Mouse (Mus musculus): Measurements from ENCODE around the gene Smcp. TPM values are rescaled to one million over a fixed set of nuclear protein-coding genes. Genes with fewer than 3 reads are reported as not detected.

The Smcp gene
- total and polyA plus RNA-seq, 2 experiments from 2014 or later: not detected

- H3K4me3 ChIP-seq (ENCODE audit: low read depth, low read length): no peak overlapping the region
- H3K9ac ChIP-seq (replicated peaks; ENCODE audit: low read length, poor library complexity, severe bottlenecking): no peak overlapping the region
- WGBS: 55% methylated on average over 1 of the region's 1 CpGs
- H3K4me1 ChIP-seq (ENCODE audit: insufficient read depth, low read length): no peaks in the 10 kb centered on the region
- no peaks in the 10 kb centered on the region for H3K36me3 ChIP-seq (ENCODE audit: insufficient read depth, low read length)
- H3K27me3 ChIP-seq (ENCODE audit: insufficient read depth, low read length): no peaks in the 10 kb centered on the region
- TF ChIP-seq CTCF (IDR thresholded peaks at IDR 0.05): peak; percentile 39; the same call in 1 of the 2 replicates
- H3K4me2 ChIP-seq (ENCODE audit: low read depth, low read length, poor library complexity, severe bottlenecking): no peak overlapping the region
- DNase-seq (ENCODE audit: low spot score): peak; percentile 22
- 0 out of 2 replicates have a peak, but pooled peaks cover 3% of the 10 kb centered on the region for H3K9me3 ChIP-seq (ENCODE audit: low read length)
- no peak for ATAC-seq (ENCODE audit: low FRiP score)
- no peak overlapping the region for H3K27ac ChIP-seq (ENCODE audit: low read depth, low read length)
Measured at GRCm38 (mm10) chr3:92602169-92602568, 13.4 kb upstream of the Smcp start.

- Histone ChIP-seq H3K4me1 (ENCODE audit: insufficient read depth, low read length) (no peaks in the 10 kb centered on the region), H3K27me3 (ENCODE audit: insufficient read depth, low read length) (no peaks in the 10 kb centered on the region), H3K9me3 (ENCODE audit: low read length) (0 out of 2 replicates have a peak, but pooled peaks cover 3% of the 10 kb centered on the region), H3K36me3 (ENCODE audit: insufficient read depth, low read length) (no peaks in the 10 kb centered on the region), H3K9ac (replicated peaks; ENCODE audit: low read length, poor library complexity, severe bottlenecking) (no peak overlapping the region), H3K4me2 (ENCODE audit: low read depth, low read length, poor library complexity, severe bottlenecking) (no peak overlapping the region), H3K27ac (ENCODE audit: low read depth, low read length) (no peak overlapping the region), H3K4me3 (ENCODE audit: low read depth, low read length) (no peak overlapping the region)
- WGBS: 74% methylated on average over 1 of the region's 1 CpGs
- TF ChIP-seq CTCF (IDR thresholded peaks at IDR 0.05): peak; percentile 11; the same call in 1 of the 2 replicates
- ATAC-seq (ENCODE audit: low FRiP score): no peak
- DNase-seq (ENCODE audit: low spot score): no peak
Measured at GRCm38 (mm10) chr3:92600456-92600855, 11.7 kb upstream of the Smcp start.

- Histone ChIP-seq H3K4me3 (ENCODE audit: low read depth, low read length) (no peak overlapping the region), H3K9ac (replicated peaks; ENCODE audit: low read length, poor library complexity, severe bottlenecking) (no peak overlapping the region), H3K4me1 (ENCODE audit: insufficient read depth, low read length) (no peaks in the 10 kb centered on the region), H3K9me3 (ENCODE audit: low read length) (0 out of 2 replicates have a peak, but pooled peaks cover 3% of the 10 kb centered on the region), H3K4me2 (ENCODE audit: low read depth, low read length, poor library complexity, severe bottlenecking) (no peak overlapping the region), H3K36me3 (ENCODE audit: insufficient read depth, low read length) (no peaks in the 10 kb centered on the region), H3K27me3 (ENCODE audit: insufficient read depth, low read length) (no peaks in the 10 kb centered on the region), H3K27ac (ENCODE audit: low read depth, low read length) (no peak overlapping the region)
- DNase-seq (ENCODE audit: low spot score) (no peak), ATAC-seq (ENCODE audit: low FRiP score) (no peak)
- no peak for TF ChIP-seq CTCF (IDR thresholded peaks at IDR 0.05)
Measured at GRCm38 (mm10) chr3:92599973-92600372, 11.2 kb upstream of the Smcp start.

- Histone ChIP-seq H3K4me2 (ENCODE audit: low read depth, low read length, poor library complexity, severe bottlenecking) (no peak overlapping the region), H3K4me1 (ENCODE audit: insufficient read depth, low read length) (no peaks in the 10 kb centered on the region), H3K36me3 (ENCODE audit: insufficient read depth, low read length) (no peaks in the 10 kb centered on the region), H3K9ac (replicated peaks; ENCODE audit: low read length, poor library complexity, severe bottlenecking) (no peak overlapping the region), H3K27ac (ENCODE audit: low read depth, low read length) (no peak overlapping the region), H3K27me3 (ENCODE audit: insufficient read depth, low read length) (no peaks in the 10 kb centered on the region), H3K4me3 (ENCODE audit: low read depth, low read length) (no peak overlapping the region), H3K9me3 (ENCODE audit: low read length) (0 out of 2 replicates have a peak, but pooled peaks cover 3% of the 10 kb centered on the region)
- WGBS: 94% methylated on average over 2 of the region's 2 CpGs
- no peak for TF ChIP-seq CTCF (IDR thresholded peaks at IDR 0.05)
- DNase-seq (ENCODE audit: low spot score): no peak
- no peak for ATAC-seq (ENCODE audit: low FRiP score)
Measured at GRCm38 (mm10) chr3:92598429-92598828, 9.6 kb upstream of the Smcp start.

GRCm38 (mm10) chr3:92587190-92587589, 1.6 kb downstream of the Smcp start:
- no peak overlapping the region for H3K4me2 ChIP-seq (ENCODE audit: low read depth, low read length, poor library complexity, severe bottlenecking)
- no peaks in the 10 kb centered on the region for H3K27me3 ChIP-seq (ENCODE audit: insufficient read depth, low read length)
- ATAC-seq (ENCODE audit: low FRiP score) (no peak), DNase-seq (ENCODE audit: low spot score) (no peak)
- no peak overlapping the region for H3K9ac ChIP-seq (replicated peaks; ENCODE audit: low read length, poor library complexity, severe bottlenecking)
- H3K4me3 ChIP-seq (ENCODE audit: low read depth, low read length): no peak overlapping the region
- H3K4me1 ChIP-seq (ENCODE audit: insufficient read depth, low read length): no peaks in the 10 kb centered on the region
- no peaks in the 10 kb centered on the region for H3K36me3 ChIP-seq (ENCODE audit: insufficient read depth, low read length)
- H3K27ac ChIP-seq (ENCODE audit: low read depth, low read length): no peak overlapping the region
- WGBS: 83% methylated on average over 3 of the region's 3 CpGs
- H3K9me3 ChIP-seq (ENCODE audit: low read length): no peaks in the 10 kb centered on the region
- no peak for TF ChIP-seq CTCF (IDR thresholded peaks at IDR 0.05)

- no peak overlapping the region for H3K27ac ChIP-seq (ENCODE audit: low read depth, low read length)
- DNase-seq (ENCODE audit: low spot score) (no peak), ATAC-seq (ENCODE audit: low FRiP score) (no peak)
- H3K4me3 ChIP-seq (ENCODE audit: low read depth, low read length): no peak overlapping the region
- no peaks in the 10 kb centered on the region for H3K4me1 ChIP-seq (ENCODE audit: insufficient read depth, low read length)
- no peak overlapping the region for H3K4me2 ChIP-seq (ENCODE audit: low read depth, low read length, poor library complexity, severe bottlenecking)
- WGBS: 61% methylated on average over 1 of the region's 1 CpGs
- no peak for TF ChIP-seq CTCF (IDR thresholded peaks at IDR 0.05)
- H3K27me3 ChIP-seq (ENCODE audit: insufficient read depth, low read length): no peaks in the 10 kb centered on the region
- no peaks in the 10 kb centered on the region for H3K9me3 ChIP-seq (ENCODE audit: low read length)
- no peaks in the 10 kb centered on the region for H3K36me3 ChIP-seq (ENCODE audit: insufficient read depth, low read length)
- no peak overlapping the region for H3K9ac ChIP-seq (replicated peaks; ENCODE audit: low read length, poor library complexity, severe bottlenecking)
Measured at GRCm38 (mm10) chr3:92585055-92585454, 3.7 kb downstream of the Smcp start.

All from midbrain, postnatal 0 days (tissue).